Mouse (Mus musculus): ENCODE data around the gene Fbxw4.

DNA sequence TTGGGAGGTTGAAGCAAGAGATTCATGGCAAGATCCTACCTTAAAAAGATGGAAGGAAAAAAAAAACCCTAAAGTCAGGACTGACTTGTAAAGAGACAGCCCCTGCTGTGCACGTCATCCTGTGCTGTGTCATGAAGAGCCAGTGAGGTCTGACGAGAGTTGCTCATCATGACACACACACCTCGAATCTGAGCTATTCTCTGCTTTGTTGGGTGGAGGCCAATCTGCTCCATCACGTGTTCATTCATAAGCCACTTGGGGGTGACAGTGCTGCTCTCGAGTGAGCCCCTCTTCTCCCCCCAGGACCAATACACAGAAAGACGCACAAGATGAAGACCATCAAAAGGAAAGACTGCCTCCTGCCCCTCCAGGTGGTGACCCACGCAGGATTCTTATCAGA lies 126.5 kb downstream of the Fbxw4 start:
- TF ChIP-seq CTCF (IDR thresholded peaks at IDR 0.05; ENCODE audit: extremely low read depth, insufficient read depth, insufficient read length, insufficient replicate concordance) (no peak), POLR2A (IDR thresholded peaks at IDR 0.05; ENCODE audit: low read depth, low read length) (no peak)

Measured in spleen, adult 2 months (tissue).